Mouse (Mus musculus) olfactory bulb, adult 2 months (tissue): ENCODE results near the gene Pan2. TPM values are rescaled to one million over a fixed set of nuclear protein-coding genes. Genes with fewer than 3 reads are reported as not detected.

Source experiments
- H3K27ac ChIP-seq: fragments of 200-500 bp; 2 replicates; pipeline ENCODE4 v1.5.1; 2012; ENCODE audit warnings: low read depth, low read length; ENCODE audit not compliant: insufficient read depth
- H3K4me1 ChIP-seq: fragments of 200-500 bp; 2 replicates; pipeline ENCODE4 v1.6.1; 2012; ENCODE audit warnings: low read length; ENCODE audit not compliant: control insufficient read depth, insufficient read depth
- H3K4me3 ChIP-seq: fragments of 200-500 bp; 2 replicates; pipeline ENCODE4 v1.5.1; 2012; ENCODE audit warnings: mild to moderate bottlenecking, low read depth, low read length, moderate library complexity; ENCODE audit not compliant: insufficient read depth
- CTCF ChIP-seq: fragments of 200-500 bp; IDR thresholded peaks from 2 replicates; pipeline ENCODE4 v1.5.1; 2012; ENCODE audit warnings: low read depth, mild to moderate bottlenecking, low read length, moderate library complexity; ENCODE audit not compliant: insufficient read depth
- POLR2A ChIP-seq: fragments of 200-500 bp; IDR thresholded peaks from 2 replicates; pipeline ENCODE4 v1.6.1; 2012; ENCODE audit warnings: mild to moderate bottlenecking, low read depth, low read length, moderate library complexity; ENCODE audit not compliant: insufficient read depth
- WGBS: fragments of 180-500 bp; shearing (Covaris S2); methylation state at CpG from one replicate; pipeline ENCODE4 v1.1.7; 2018; 5-methylcytosine and 5-hydroxymethylcytosine counted together
- polyA plus RNA-seq: library from polyadenylated mRNA; stranded (reverse); fragments of >200 nt; gene quantifications from 2 replicates; pipeline ENCODE4 v1.2.4, GENCODE M21; 2012; ENCODE audit warnings: low replicate concordance; ENCODE audit not compliant: missing spikeins, insufficient read depth, insufficient read length

The Pan2 gene
- polyA plus RNA-seq, 1 experiment = not detected

DNA sequence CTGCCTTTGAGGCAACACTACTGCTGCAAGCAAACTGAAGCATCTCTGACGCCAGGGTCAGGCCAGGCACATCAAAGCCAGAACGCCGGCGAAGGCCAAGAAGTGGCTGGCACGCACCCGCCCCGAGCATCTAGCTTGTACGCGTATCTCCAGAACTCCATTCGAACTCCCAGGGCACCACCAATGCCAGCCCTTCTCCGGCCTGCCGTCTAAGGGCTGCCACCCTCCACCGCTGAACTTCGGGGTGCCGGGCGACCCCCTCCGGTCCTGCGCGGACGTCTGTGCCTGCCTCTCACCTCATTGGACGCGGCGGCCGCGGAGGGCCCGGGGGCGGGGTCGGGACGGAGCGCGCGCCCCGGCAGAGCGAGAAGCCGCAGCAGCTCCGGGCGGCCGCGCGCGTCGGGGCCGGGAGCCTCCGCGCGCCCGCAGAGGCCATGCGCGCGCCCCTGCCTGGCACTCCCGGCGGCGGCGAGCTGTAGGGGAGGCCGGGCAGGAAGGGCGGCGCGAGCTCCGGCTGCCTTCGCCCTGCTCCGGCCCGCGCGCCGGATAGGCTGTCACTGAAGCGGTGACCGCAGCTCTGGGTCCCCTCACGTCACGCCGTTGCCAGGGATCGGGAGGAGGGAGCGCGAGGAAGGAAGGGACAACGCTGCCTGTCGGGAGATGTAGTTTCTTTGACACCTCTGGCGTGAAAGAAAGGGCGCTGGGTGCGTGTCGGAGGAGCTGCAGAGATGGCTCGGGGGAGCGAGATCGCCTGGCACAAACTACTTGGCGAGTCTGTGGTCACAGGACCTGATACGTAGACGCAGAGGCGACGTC lies 65.5 kb downstream of the Pan2 start, which contains the start of gene Coq10a:
Coq10a (minus strand) TSS at position 596 of the 816 bp plus-strand sequence.
- peak within 1 kb of the TSS; percentile 76 for H3K27ac ChIP-seq
- TF ChIP-seq CTCF = no peak
- peak; percentile 94 for TF ChIP-seq POLR2A
- peak within 1 kb of the TSS; percentile 60 for H3K4me3 ChIP-seq
- H3K4me1 ChIP-seq = peaks cover 5% of the 10 kb centered on the region; the same call in 1 of the 2 replicates
- WGBS = under 1% methylated on average over 84 of the region's 87 CpGs

DNA sequence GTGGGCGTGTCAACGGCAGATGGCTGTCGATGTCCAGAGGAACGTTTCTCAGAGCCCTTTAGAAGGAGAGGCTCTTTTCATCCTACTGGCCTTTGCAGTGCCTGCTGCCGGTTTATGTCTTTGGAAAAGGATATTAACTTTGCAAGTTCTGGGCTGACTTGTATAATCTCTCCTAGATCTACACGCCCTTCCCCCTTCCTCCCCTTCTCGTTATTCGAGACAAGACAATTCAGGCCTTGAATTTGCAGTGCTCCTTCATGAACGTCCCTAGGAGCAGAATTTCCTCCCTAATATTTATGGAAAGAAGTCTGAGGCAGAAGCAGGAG lies 66.0 kb downstream of the Pan2 start:
- WGBS = 2% methylated on average over 9 of the region's 9 CpGs
- peaks cover 5% of the 10 kb centered on the region; the same call in 1 of the 2 replicates for H3K4me1 ChIP-seq
- no peak for TF ChIP-seq POLR2A
- H3K27ac ChIP-seq = peak overlapping the region; percentile 71
- peak overlapping the region; percentile 60 for H3K4me3 ChIP-seq

DNA sequence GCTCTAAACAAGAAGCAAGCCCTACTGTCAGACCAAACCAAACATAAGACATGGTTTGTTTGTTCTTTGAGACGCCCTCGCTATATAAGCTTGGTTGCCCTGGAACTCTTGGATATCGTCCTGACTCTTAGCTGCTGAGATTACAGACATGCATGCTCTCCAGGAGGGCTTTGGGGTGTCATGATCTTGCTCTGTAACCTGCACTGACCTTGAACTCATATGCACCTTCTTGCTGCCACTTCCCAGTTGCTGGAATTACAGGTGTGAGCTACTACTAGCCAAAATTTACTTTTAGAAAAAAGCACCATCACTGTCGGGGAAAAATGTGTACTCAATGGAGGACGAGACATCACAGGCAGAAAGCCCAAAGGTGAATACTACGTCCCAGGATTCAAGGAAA lies 66.5 kb downstream of the Pan2 start:
- H3K27ac ChIP-seq = peak overlapping the region; percentile 71
- TF ChIP-seq CTCF (no peak), POLR2A (no peak)
- WGBS = 70% methylated on average over 6 of the region's 6 CpGs
- H3K4me1 ChIP-seq = peaks cover 5% of the 10 kb centered on the region; the same call in 1 of the 2 replicates
- no peak overlapping the region for H3K4me3 ChIP-seq

DNA sequence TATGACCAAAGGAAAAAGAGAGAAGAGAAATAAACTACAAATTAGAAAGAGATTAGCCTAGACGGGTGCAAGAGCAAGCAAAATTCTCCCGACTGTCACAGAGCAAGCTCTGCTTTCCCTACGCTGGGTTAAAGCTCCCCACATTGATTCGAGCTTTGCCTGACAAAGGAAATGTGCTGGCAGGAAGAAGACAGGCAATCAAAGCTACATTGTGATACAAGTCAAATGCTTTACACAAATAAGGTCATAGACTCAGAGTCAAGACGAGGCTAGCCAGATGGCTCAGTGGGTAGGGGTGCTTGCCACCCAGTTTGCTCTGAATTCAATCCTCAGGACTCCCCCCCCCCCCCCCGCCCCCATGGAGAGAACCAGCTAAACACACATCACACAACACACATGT lies 66.9 kb downstream of the Pan2 start:
- H3K4me1 ChIP-seq = peaks cover 5% of the 10 kb centered on the region; the same call in 1 of the 2 replicates
- TF ChIP-seq CTCF (no peak), POLR2A (no peak)
- no peak overlapping the region for H3K27ac ChIP-seq
- 46% methylated on average over 6 of the region's 6 CpGs for WGBS
- no peak overlapping the region for H3K4me3 ChIP-seq

DNA sequence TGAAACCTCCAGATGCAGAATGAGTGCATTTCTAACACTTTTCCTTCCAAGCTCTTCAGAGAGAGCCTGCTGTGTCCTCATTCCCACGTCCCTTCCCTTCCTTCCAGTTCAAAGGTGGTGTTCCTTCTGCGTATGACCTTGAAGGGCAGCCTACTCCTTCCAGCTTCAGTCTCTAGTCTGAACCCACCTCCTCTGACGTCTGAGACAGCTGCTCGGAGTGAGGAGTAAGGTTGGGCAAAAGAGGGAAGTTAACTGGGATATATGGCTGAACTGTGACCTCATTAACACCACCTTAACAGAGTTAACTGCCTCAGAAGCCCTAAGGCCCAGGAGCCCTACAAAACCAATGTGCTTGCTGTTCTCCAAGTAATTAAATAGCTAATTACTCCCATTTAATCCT lies 67.5 kb downstream of the Pan2 start:
- no peak overlapping the region for H3K27ac ChIP-seq
- H3K4me1 ChIP-seq = peaks cover 5% of the 10 kb centered on the region; the same call in 1 of the 2 replicates
- H3K4me3 ChIP-seq = no peak overlapping the region
- 54% methylated on average over 4 of the region's 4 CpGs for WGBS
- TF ChIP-seq CTCF (no peak), POLR2A (no peak)

Other genes starting within 250 kb of the Pan2 start
- not detected in 2 replicates for gene Ptges3, start 244.4 kb upstream of the Pan2 start, polyA plus RNA-seq
- gene Atp5b, start 220.1 kb upstream of the Pan2 start, polyA plus RNA-seq = 323 and 1,263 TPM in 2 replicates
- gene Baz2a, start 211.8 kb upstream of the Pan2 start, polyA plus RNA-seq = 53.8 and 199 TPM in 2 replicates
- gene Rbms2, start 123.0 kb upstream of the Pan2 start, polyA plus RNA-seq = not detected in 2 replicates
- gene Gls2, start 108.9 kb upstream of the Pan2 start, polyA plus RNA-seq = not detected in 2 replicates
- gene Spryd4, start 91.5 kb upstream of the Pan2 start, polyA plus RNA-seq = not detected in 2 replicates
- not detected in 2 replicates for gene Mip, start 77.5 kb upstream of the Pan2 start, polyA plus RNA-seq
- gene Timeless, start 71.3 kb upstream of the Pan2 start, polyA plus RNA-seq = not detected in 2 replicates
- gene Apon, start 49.2 kb upstream of the Pan2 start, polyA plus RNA-seq = not detected in 2 replicates
- not detected in 2 replicates for gene Apof, start 34.7 kb upstream of the Pan2 start, polyA plus RNA-seq
- gene Stat2, start 32.8 kb upstream of the Pan2 start, polyA plus RNA-seq = not detected in 2 replicates
- not detected in 2 replicates for gene Il23a, start 4.6 kb upstream of the Pan2 start, polyA plus RNA-seq
- not detected in 2 replicates for gene Cnpy2, start 19.1 kb downstream of the Pan2 start, polyA plus RNA-seq
- gene Cs, start 34.4 kb downstream of the Pan2 start, polyA plus RNA-seq = 262 TPM in 1 of 2 replicates, not detected in the other
- not detected in 2 replicates for gene Coq10a, start 65.7 kb downstream of the Pan2 start, polyA plus RNA-seq
- gene Ankrd52, start 73.8 kb downstream of the Pan2 start, polyA plus RNA-seq = not detected in 2 replicates
- gene Slc39a5, start 97.9 kb downstream of the Pan2 start, polyA plus RNA-seq = not detected in 2 replicates
- not detected in 2 replicates for gene Nabp2, start 108.2 kb downstream of the Pan2 start, polyA plus RNA-seq
- 155 TPM in 1 of 2 replicates, not detected in the other for gene Rnf41, start 108.3 kb downstream of the Pan2 start, polyA plus RNA-seq
- gene Smarcc2, start 155.9 kb downstream of the Pan2 start, polyA plus RNA-seq = 236 and 251 TPM in 2 replicates
- gene Myl6, start 190.8 kb downstream of the Pan2 start, polyA plus RNA-seq = not detected in 2 replicates
- gene Myl6b, start 195.3 kb downstream of the Pan2 start, polyA plus RNA-seq = not detected in 2 replicates
- not detected in 2 replicates for gene Esyt1, start 222.5 kb downstream of the Pan2 start, polyA plus RNA-seq
- not detected in 2 replicates for gene Zc3h10, start 244.4 kb downstream of the Pan2 start, polyA plus RNA-seq
- gene Rpl41, start 246.0 kb downstream of the Pan2 start, polyA plus RNA-seq = not detected in 2 replicates